29 mouse cellular contexts compared by ENCODE assay signal in the genomic region with DNA sequence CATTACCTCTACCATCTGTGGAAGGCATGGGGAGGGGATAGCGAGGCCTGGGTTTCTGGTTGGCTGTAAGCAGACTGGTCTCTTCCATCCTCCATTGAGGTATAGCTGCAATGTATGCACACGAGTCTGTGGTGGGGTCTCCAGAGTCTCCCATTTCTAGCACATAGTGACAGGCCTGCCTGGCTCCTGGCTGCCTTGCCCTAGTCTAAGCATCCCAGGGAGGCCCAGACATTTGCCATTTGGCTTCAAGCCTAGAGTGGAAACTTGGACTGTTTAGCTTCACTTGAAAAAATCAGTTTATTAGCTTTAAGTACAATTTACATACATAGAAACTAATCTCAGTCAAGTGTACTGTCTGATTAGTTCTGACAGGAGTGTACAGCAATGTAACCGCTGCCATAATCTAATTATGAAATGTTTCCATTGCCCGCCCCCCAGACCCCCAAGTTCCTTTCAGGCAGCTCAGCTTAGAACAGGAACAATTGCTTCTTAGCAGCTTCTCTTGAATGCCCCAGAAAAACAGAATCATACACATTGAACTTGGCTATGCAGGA. TPM values are rescaled to one million over a fixed set of nuclear protein-coding genes. Genes with fewer than 3 reads are reported as not detected.
A peak's percentile ranks its signal among the peaks of the same experiment; 100 is the strongest.
DNase-seq lines count a peak whose midpoint lies in the region; ATAC-seq lines count a peak whose summit lies in the region.
"Had no signal": no experiment of that assay in that cellular context is flagged by ENCODE, and none has a peak within 500 bp of the region (broad histone marks: within the 10 kb centered on the region; RNA-seq: fewer than 3 reads in every experiment).

No protein-coding gene starts in this region.

- H3K9me3 ChIP-seq in lung, embryonic 15.5 days: no peaks in the 10 kb centered on the region
- H3K9me3 ChIP-seq in embryonic facial prominence, embryonic 13.5 days: no peaks in the 10 kb centered on the region
- H3K9me3 ChIP-seq: limb, embryonic 12.5 days; liver, embryonic 12.5 days; neural tube, embryonic 13.5 days had no signal

- H3K4me3 ChIP-seq in lung, embryonic 15.5 days: no peak overlapping the region
- no peak overlapping the region for H3K4me3 ChIP-seq in embryonic facial prominence, embryonic 13.5 days
- H3K4me3 ChIP-seq: limb, embryonic 12.5 days; liver, embryonic 12.5 days; neural tube, embryonic 13.5 days had no signal

- no peaks in the 10 kb centered on the region for H3K36me3 ChIP-seq in lung, embryonic 15.5 days
- no peaks in the 10 kb centered on the region for H3K36me3 ChIP-seq in embryonic facial prominence, embryonic 13.5 days
- H3K36me3 ChIP-seq: limb, embryonic 12.5 days; liver, embryonic 12.5 days; neural tube, embryonic 13.5 days had no signal

- 55% methylated on average over 4 of the region's 4 CpGs for WGBS in lung, embryonic 15.5 days
- WGBS in embryonic facial prominence, embryonic 13.5 days: 36% methylated on average over 4 of the region's 4 CpGs

- 0 out of 2 replicates have a peak, but pooled peaks cover 9% of the 10 kb centered on the region for H3K27me3 ChIP-seq in lung, embryonic 15.5 days
- H3K27me3 ChIP-seq in embryonic facial prominence, embryonic 13.5 days: peaks cover 6% of the 10 kb centered on the region

- 0 out of 2 replicates have a peak overlapping the region, but pooled peaks have one; percentile 2 for H3K27ac ChIP-seq in lung, embryonic 15.5 days
- peak overlapping the region; percentile 78 for H3K27ac ChIP-seq in embryonic facial prominence, embryonic 13.5 days
- H3K27ac ChIP-seq: hindbrain, embryonic 14.5 days; limb, embryonic 12.5 days; liver, embryonic 12.5 days; neural tube, embryonic 13.5 days had no signal

- 0 out of 2 replicates have a peak, but pooled peaks cover 3% of the 10 kb centered on the region for H3K4me1 ChIP-seq in lung, embryonic 15.5 days
- H3K4me1 ChIP-seq in embryonic facial prominence, embryonic 13.5 days: peaks cover 25% of the 10 kb centered on the region
- H3K4me1 ChIP-seq: liver, embryonic 12.5 days; neural tube, embryonic 13.5 days had no signal

- peak; percentile 77 for ATAC-seq in lung, embryonic 15.5 days (ENCODE audit: borderline replicate concordance, extremely low read depth, low FRiP score, low TSS enrichment)
- peak; percentile 87 for ATAC-seq in embryonic facial prominence, embryonic 13.5 days (ENCODE audit: insufficient number of reproducible peaks, insufficient read depth, low FRiP score, low TSS enrichment, low read depth)
- ATAC-seq: activated CD4-positive, CD25-positive, alpha-beta regulatory T cell, adult 4 months; CD4-positive, CD25-positive, alpha-beta regulatory T cell, adult 4 months; forebrain, embryonic 14.5 days; intestine, postnatal 0 days; liver, embryonic 12.5 days; liver, postnatal 0 days had no signal

- no peak for DNase-seq in lung, postnatal 36 days
- peak; percentile 34 for DNase-seq in retina, postnatal 1 day
- DNase-seq in retina, embryonic 14.5 days (ENCODE audit: low spot score): no peak
- no peak for DNase-seq in layer of hippocampus, adult 18-20 months (ENCODE audit: low spot score in 2 of 2)
- no peak for DNase-seq in gastrocnemius, postnatal 10 days
- DNase-seq: adrenal gland, adult 8-10 months; cerebellum, adult 11-12 months; cerebellum, adult 9-11 months; embryo, embryonic 11 days; gastrocnemius, postnatal 36 days; heart, adult 18-20 months; kidney, adult 9 months; kidney, postnatal 10 days; layer of hippocampus, adult 9-11 months; liver, postnatal 0 days; spleen, adult 18-20 months; thymus, postnatal 14 days had no signal

- H3K9ac ChIP-seq in lung, embryonic 15.5 days: no peak overlapping the region
- H3K9ac ChIP-seq in embryonic facial prominence, embryonic 13.5 days: no peak overlapping the region
- H3K9ac ChIP-seq: hindbrain, embryonic 14.5 days; limb, embryonic 12.5 days; liver, embryonic 12.5 days; liver, postnatal 0 days; neural tube, embryonic 13.5 days had no signal

- no peak overlapping the region for H3K4me2 ChIP-seq in lung, embryonic 15.5 days
- no peak overlapping the region for H3K4me2 ChIP-seq in embryonic facial prominence, embryonic 13.5 days
- H3K4me2 ChIP-seq: heart, embryonic 11.5 days; hindbrain, embryonic 14.5 days; limb, embryonic 12.5 days; liver, embryonic 12.5 days; midbrain, embryonic 11.5 days; neural tube, embryonic 13.5 days had no signal

RNA-seq across cellular contexts. Expression of a gene that starts 25.5 kb away (rescaled TPM):
- polyA plus RNA-seq in lung, embryonic 15.5 days (2015; fragmentation: Nextera tagmentation; extraction: Ambion mirVana): 1.5 and 2.1 TPM in 2 replicates
- polyA plus RNA-seq in embryonic facial prominence, embryonic 13.5 days (2015; fragmentation: Nextera tagmentation; extraction: Ambion mirVana): 6.2 and 6.3 TPM in 2 replicates
- 10 to 100 TPM; 59.8 to 61.8 TPM for total RNA-seq in layer of hippocampus, adult 18-20 months (2021)
- total RNA-seq in gastrocnemius, postnatal 10 days (2021): 1 to 10 TPM; 5.7 to 7.4 TPM
- polyA plus RNA-seq: activated CD4-positive, CD25-positive, alpha-beta regulatory T cell, adult 4 months had no signal

Comparison
In these comparisons a context has a peak if more than half of its experiments do, and no peak if none do; other contexts are left out.
1. RNA of a gene that starts 25.5 kb away (total RNA-seq): 59.8 to 61.8 TPM in layer of hippocampus, adult 18-20 months; 5.7 to 7.4 TPM in gastrocnemius, postnatal 10 days; every median in the first group is over 4 times any median in the second.